Mouse (Mus musculus) layer of hippocampus, postnatal 14 days (tissue): ENCODE results near the gene Acp5. TPM values are rescaled to one million over a fixed set of nuclear protein-coding genes. Genes with fewer than 3 reads are reported as not detected.

Experiments
- DNase-seq, 2 experiments: peaks; one replicate each; pipeline ENCODE4 v3.0.0; 2021 to 2022; ENCODE audit warnings: low spot score in 2 of 2, mixed read lengths in 1 of 2
- microRNA-seq, 2 experiments: library from miRNA; unstranded; fragments of <30 nt; microRNA quantifications; one replicate each; pipeline ENCODE4 v1.2.0; 2021
- total RNA-seq, 2 experiments: library from RNA; stranded (reverse); gene quantifications; 2 replicates each; pipeline ENCODE4 v1.2.3; 2021

Acp5 gene
- total RNA-seq, 2 experiments from 2014 or later: 0.44 to 0.86 TPM

- DNase-seq: no peak
Measured at GRCm38 (mm10) chr9:22108194-22108593, 27.3 kb downstream of the Acp5 start.

- DNase-seq: no peak
Measured at GRCm38 (mm10) chr9:22099922-22100321, 35.6 kb downstream of the Acp5 start.

GRCm38 (mm10) chr9:22098993-22099696 lies 36.4 kb downstream of the Acp5 start, which contains the start of gene Cnn1:
Cnn1 (plus strand) TSS chr9:22099216.
- DNase-seq: no peak

GRCm38 (mm10) chr9:22095854-22096307 lies 39.6 kb downstream of the Acp5 start:
- DNase-seq: peak; percentile 55 to 66

- no peak for DNase-seq
Measured at GRCm38 (mm10) chr9:22092746-22093145, 42.8 kb downstream of the Acp5 start.

- no peak for DNase-seq
Measured at GRCm38 (mm10) chr9:22089986-22090385, 45.5 kb downstream of the Acp5 start.

GRCm38 (mm10) chr9:22089281-22089680 lies 46.2 kb downstream of the Acp5 start:
- DNase-seq: no peak

- DNase-seq: no peak
Measured at GRCm38 (mm10) chr9:22087034-22087618, 48.4 kb downstream of the Acp5 start.

- no peak for DNase-seq
Measured at GRCm38 (mm10) chr9:22086012-22086411, 49.5 kb downstream of the Acp5 start.

GRCm38 (mm10) chr9:22085022-22085834 lies 50.3 kb downstream of the Acp5 start, which contains the start of gene Ecsit:
Ecsit (minus strand) TSS chr9:22085438.
- peak; percentile 93 to 98 for DNase-seq

- no peak for DNase-seq
Measured at GRCm38 (mm10) chr9:22084667-22085021, 50.9 kb downstream of the Acp5 start.

Small RNAs within 50 kb of the gene (microRNA-seq; reads per million reads assigned to microRNA genes)
- gene Mir7084: 0 to 0.28 reads per million in 2 experiments

Other genes starting within 250 kb of the Acp5 start
- 10 to 100 TPM; 22.6 to 24.2 TPM for gene Rab3d, start 217.5 kb downstream of the Acp5 start, total RNA-seq
- 10 to 100 TPM; 13.8 to 14.2 TPM for gene Ccdc159, start 208.2 kb downstream of the Acp5 start, total RNA-seq
- 10 to 100 TPM; 35.7 to 37.0 TPM for gene Tmem205, start 208.2 kb downstream of the Acp5 start, total RNA-seq
- gene Plppr2, start 198.7 kb downstream of the Acp5 start, total RNA-seq: 100 to 1,000 TPM; 350 to 352 TPM
- 10 to 100 TPM; 14.4 to 15.2 TPM for gene Swsap1, start 180.0 kb downstream of the Acp5 start, total RNA-seq
- gene Epor, start 172.2 kb downstream of the Acp5 start, total RNA-seq: 1 to 10 TPM; 2.6 to 3.3 TPM
- gene Rgl3, start 146.3 kb downstream of the Acp5 start, total RNA-seq: 1 to 10 TPM; 1.2 to 1.3 TPM
- gene Ccdc151, start 133.1 kb downstream of the Acp5 start, total RNA-seq: 1 to 10 TPM; 6.1 to 6.8 TPM
- gene Prkcsh, start 132.9 kb downstream of the Acp5 start, total RNA-seq: 100 to 1,000 TPM; 105 to 110 TPM
- gene Elavl3, start 83.7 kb downstream of the Acp5 start, total RNA-seq: 100 to 1,000 TPM; 176 to 178 TPM
- gene Gm49318, start 64.5 kb downstream of the Acp5 start, total RNA-seq: 1 to 10 TPM; 1.5 to 2.8 TPM
- 10 to 100 TPM; 19.4 to 22.7 TPM for gene Zfp653, start 64.3 kb downstream of the Acp5 start, total RNA-seq
- 10 to 100 TPM; 42.4 to 45.7 TPM for gene Ecsit, start 50.3 kb downstream of the Acp5 start, total RNA-seq
- gene Cnn1, start 36.5 kb downstream of the Acp5 start, total RNA-seq: 1 to 10 TPM in 1 of 2 experiments, under 1 TPM in 1; 0.45 to 1.4 TPM
- gene Elof1, start 18.5 kb downstream of the Acp5 start, total RNA-seq: 10 to 100 TPM; 57.0 to 58.0 TPM
- 10 to 100 TPM; 49.1 to 51.0 TPM for gene Pigyl, start 21.1 kb upstream of the Acp5 start, total RNA-seq
- under 1 TPM; 0.12 TPM for gene Zfp872, start 52.4 kb upstream of the Acp5 start, total RNA-seq
- gene Zfp809, start 90.0 kb upstream of the Acp5 start, total RNA-seq: 10 to 100 TPM; 19.2 to 20.6 TPM
- gene Zfp599, start 124.2 kb upstream of the Acp5 start, total RNA-seq: 1 to 10 TPM; 4.8 to 5.2 TPM
- gene Zfp810, start 171.9 kb upstream of the Acp5 start, total RNA-seq: 10 to 100 TPM; 16.0 to 22.6 TPM